Mouse (Mus musculus): ENCODE results near the gene Fam25c.

- TF ChIP-seq CTCF (IDR thresholded peaks at IDR 0.05; ENCODE audit: control insufficient read depth, insufficient read depth, insufficient read length) (no peak), MAX (IDR thresholded peaks at IDR 0.05) (no peak), USF1 (IDR thresholded peaks at IDR 0.05; ENCODE audit: low read depth) (no peak), MYOD1 (IDR thresholded peaks at IDR 0.05; ENCODE audit: control insufficient read depth, insufficient read length, low read depth) (no peak), CEBPB (IDR thresholded peaks at IDR 0.05; ENCODE audit: low read depth) (no peak), FOSL1 (IDR thresholded peaks at IDR 0.05; ENCODE audit: insufficient read depth, low read length, poor library complexity, severe bottlenecking) (no peak), MYOG (IDR thresholded peaks at IDR 0.05; ENCODE audit: control insufficient read depth, extremely low read depth, insufficient read length) (no peak)
Observed at GRCm38 (mm10) chr14:34309266-34309665, 46.0 kb downstream of the Fam25c start.

Measured in C2C12 (cell line).